Mouse (Mus musculus): ENCODE measurements at regions not wholly inside any gene's neighbourhood (a gene's known extent, or its start where the extent isn't known, plus 50 kb on each side); places are given as distances from the start of the nearest gene placed in this dataset.
"Not testable (repeated sequence)": the region's sequence is repeated elsewhere in the genome, so short reads cannot be mapped to it uniquely, and the experiment has no call there.

DNA sequence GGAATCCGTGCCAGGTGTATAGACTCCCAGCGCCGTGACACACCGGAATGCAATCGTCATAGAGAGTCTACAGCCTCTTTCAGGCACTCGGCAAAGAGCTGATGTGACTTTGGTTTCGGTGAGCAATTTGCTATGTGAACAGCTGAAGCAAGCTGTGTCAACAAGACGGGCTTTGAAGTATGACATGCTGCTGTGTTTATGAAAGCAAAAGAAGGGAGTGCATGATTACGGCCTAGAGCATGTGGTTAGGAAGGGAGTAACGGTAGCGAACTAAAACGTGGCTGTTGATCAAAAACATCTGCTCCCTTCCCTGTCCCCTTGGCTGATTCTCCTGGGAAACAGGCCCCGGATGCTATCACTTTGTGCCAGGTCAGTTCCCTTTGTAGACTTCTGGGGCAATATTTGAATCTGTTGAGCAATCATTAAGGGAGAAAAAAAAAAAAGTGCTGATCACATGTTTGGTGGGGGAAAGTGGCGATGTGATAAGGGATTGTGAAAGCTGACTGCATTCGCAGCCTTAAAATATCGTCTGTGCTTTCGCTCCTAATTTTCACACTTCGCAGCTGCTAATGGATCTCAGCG is 764.3 kb downstream of the Robo2 start:
- no peak for ATAC-seq

GRCm38 (mm10) chr16:73613017-73613416 is 798.6 kb downstream of the Robo2 start:
- no peak for ATAC-seq

- ATAC-seq, result no peak
These were observed 820.2 kb downstream of the Robo2 start for GRCm38 (mm10) chr16:73591421-73591820.

- ATAC-seq, result no peak
These were observed 850.4 kb downstream of the Robo2 start for GRCm38 (mm10) chr16:73561216-73561615.

DNA sequence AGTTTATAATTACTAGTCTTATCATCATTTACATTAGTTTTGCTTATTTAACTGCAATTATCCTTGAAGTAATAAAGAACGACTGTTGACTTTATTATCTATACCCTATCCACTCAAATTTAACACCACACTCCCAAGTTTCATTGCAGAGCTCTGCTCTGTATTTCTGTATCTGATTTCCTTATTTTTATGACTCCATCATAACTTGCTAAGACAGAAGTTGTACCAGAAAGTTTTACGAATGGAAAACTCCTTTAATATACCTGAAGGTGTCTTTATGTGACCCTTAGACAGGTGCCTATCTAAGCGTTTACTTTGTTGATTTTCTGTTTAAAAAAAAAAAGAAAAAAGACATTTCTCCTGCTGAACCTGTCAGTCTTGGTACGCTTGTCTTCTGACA is 854.7 kb downstream of the Robo2 start:
- ATAC-seq, result no peak

DNA sequence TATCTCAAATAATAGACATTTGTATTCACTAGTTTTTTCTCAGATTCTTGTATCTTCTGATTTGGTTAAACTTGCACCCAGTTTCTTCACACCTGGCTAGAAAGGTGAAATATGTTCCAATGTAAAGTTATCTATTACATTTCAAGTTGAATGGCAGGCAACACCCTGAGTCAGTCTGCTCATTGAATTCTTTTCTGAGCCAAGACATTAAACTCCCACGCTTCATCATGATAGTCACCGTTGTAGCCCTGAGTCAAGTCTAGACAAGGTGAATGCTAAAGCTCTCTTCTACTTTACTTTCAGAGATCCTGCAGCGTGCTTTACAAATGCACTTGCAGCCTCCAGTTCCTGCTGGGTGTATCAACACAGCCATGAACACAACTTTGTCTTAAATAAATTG is 868.0 kb downstream of the Robo2 start:
- no peak for ATAC-seq

DNA sequence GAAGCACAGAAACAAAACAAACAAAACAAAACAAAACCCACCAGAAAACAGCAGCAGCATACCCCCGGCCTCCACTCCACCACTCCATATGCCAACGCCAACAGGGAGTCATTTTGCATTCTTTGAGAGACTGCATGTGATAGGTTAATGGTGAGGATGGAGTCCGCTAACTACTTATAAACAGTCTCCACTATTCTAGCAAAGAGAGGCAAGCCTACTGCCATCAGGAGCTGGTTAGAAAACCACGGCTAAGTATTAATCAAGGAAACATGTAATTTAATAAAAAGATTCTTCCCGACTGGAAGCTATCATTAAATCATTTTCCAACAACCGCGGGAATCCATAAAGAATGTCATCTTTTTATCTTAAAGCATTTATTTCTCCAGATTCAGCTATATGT is 873.6 kb downstream of the Robo2 start:
- no peak for ATAC-seq

DNA sequence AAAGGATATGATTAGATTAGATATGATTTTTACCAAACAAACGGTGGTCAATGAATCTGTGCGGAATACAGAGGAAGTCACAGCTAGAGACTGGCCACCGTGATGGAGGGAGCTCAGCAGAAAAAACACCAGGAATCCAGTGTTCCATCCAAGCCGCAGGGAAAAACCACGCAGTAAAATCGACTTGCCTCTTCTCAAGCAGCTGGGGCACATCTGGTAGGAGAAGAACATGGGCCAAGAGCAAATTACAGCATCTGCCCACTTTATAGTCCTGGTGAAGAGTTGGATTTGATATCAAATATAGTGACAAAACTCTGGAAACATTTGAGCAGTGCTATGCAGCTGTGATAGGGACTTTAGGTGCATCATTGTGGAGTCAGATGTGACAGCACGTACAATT is 874.1 kb downstream of the Robo2 start:
- no peak for ATAC-seq

GRCm38 (mm10) chr16:73530191-73530590 is 881.4 kb downstream of the Robo2 start:
- no peak for ATAC-seq

- ATAC-seq, result not testable (repeated sequence)
These were observed 888.7 kb downstream of the Robo2 start for GRCm38 (mm10) chr16:73522931-73523330.

DNA sequence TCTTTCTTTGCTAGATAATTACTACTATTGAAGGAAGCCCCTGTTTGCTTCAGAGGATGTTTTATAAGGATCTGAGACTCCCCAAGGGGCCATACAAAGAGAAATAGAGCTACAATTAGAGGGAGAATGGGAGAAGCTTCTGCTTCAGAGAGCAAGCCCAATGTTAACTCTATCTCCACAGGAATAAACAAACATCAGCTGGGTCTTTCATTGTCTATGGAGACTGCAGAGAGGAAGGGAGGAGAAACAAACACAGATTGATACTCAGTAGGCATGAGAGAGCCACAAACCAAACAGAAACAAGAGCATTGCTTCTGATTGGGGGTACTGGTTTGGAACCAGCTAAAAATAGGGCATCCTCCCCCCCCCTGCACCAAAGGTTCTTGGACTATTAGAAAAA is 906.9 kb downstream of the Robo2 start:
- ATAC-seq, result no peak

DNA sequence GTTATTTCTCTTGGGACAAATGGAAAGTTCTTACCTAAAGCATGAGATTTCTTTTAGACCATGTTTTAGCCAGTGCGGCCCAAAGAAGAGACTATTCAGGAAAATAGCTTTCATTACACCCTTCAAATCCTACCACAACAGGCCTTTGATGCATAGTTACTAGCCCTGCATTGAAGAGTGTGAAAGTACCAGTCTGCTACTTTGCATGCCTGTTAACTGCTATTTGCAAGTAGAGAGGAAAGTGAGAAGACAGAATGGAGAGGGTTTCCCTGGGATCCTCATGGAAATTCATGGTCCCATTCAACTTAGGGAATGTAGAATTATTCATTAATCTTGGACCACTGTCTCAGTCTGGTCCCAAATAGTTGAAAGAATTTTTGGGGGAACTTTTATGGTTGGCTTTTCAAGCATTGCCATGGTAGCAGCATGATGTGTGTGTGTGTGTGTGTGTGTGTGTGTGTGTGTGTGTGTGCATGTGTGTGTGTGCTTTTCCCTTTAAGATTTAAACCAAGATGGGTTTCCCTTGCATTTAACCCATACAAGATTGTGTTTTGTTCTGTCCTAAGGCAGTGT is 912.9 kb downstream of the Robo2 start:
- no peak for ATAC-seq

DNA sequence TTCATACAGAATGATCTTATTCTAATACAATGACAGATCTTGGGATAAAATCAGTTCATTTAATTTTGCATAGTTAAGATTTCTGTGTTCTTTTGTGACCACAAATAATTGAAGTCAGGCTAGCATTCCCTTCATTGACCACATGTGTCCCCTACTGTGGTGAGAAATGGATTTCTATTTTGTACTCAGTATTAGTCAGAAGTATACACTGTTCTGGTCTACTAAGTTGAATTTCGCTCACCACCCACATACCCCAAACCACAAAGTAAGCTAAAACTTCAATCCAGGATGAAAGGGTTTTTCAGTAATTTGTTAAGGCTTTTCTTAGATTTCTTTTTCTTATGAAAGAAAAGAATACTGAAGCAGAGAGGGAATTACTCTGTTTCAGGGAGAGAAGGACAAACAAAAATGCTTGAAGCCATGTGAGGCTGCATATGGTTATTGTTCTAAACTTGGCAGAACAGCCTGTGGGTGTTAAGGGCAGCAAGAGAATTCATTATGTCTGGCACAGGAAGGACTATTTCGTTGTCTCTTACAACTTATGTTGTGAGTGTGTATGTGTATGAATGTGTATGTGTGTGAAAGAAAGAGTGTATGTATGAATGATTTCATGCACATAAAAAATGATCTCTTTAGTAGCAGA is 928.3 kb downstream of the Robo2 start:
- ATAC-seq, result no peak

GRCm38 (mm10) chr16:73482176-73482575 is 929.4 kb downstream of the Robo2 start:
- no peak for ATAC-seq

GRCm38 (mm10) chr16:73473502-73473901 is 938.1 kb downstream of the Robo2 start:
- no peak for ATAC-seq

DNA sequence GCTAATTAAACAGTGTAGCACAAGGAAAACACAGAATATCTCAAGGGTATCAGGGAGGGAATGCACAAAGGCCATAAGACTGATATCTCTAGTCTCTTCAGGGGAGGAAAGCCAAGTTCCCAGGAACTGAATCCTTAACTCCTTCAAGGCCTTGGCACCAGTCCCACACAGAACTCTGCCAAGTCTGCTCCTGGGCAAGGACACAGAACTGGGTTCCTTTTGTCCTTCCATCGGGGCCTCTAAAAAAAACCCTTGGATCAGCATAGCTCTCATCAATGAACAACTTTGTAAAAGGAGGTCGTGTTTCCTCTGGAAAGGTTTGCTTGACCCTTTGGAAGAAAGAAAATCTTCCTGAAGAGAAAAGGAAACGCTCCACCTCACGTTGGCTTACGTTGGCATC is 940.1 kb downstream of the Robo2 start:
- ATAC-seq, result no peak

GRCm38 (mm10) chr16:73470535-73470934 is 941.1 kb downstream of the Robo2 start:
- ATAC-seq, result no peak

DNA sequence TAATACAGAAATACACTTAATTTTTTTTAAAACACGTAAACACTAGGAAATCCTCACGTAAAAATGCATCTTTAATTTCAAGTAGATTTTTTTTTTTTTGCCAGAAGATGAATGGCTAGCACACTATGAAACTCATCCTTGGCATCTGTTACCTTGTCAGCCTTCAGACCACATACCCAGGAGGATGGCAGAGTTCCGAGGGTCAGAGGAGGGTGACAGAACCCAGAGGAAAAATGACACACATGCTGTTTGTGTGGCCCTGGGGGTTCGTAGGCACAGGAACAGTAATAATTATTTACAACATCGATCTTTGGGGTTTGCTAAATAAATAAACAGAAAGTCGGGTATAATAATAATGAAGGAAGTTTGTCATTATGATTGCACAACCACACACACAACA is 945.3 kb downstream of the Robo2 start:
- no peak for ATAC-seq

- ATAC-seq, result no peak
These were observed 949.1 kb downstream of the Robo2 start for GRCm38 (mm10) chr16:73462516-73462915.

- ATAC-seq, result no peak
These were observed 960.9 kb downstream of the Robo2 start for GRCm38 (mm10) chr16:73450634-73451245.

DNA sequence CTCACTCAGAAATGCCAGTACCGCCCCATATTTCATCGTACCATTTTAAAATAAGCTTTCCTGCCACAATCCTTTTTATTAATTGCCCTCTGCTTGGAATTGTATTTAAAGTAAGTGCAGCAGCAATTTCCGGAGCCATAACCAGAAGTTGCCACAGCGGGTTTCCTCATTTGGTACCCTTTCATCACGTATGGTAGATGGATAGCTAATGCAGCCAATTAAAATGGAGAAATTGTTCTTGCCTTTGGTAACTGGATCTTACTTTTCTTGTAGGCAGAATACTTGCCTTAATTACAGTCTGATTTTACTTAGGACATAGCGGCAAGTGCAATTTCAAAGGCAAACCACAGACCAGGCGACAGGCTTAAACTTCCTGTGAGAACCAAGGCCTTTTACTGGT is 961.8 kb downstream of the Robo2 start:
- no peak for ATAC-seq

- no peak for ATAC-seq
These were observed 975.9 kb downstream of the Robo2 start for GRCm38 (mm10) chr16:73435726-73436125.

GRCm38 (mm10) chr16:73424851-73425250 is 986.8 kb downstream of the Robo2 start:
- no peak for ATAC-seq

GRCm38 (mm10) chr16:73424311-73424710 is 987.3 kb downstream of the Robo2 start:
- ATAC-seq, result no peak

Data from activated CD4-positive, CD25-positive, alpha-beta regulatory T cell, adult 4 months (primary cell).